Mouse (Mus musculus) left cerebral cortex, adult 8-10 months (tissue): ENCODE results near the gene Schip1. TPM values are rescaled to one million over a fixed set of nuclear protein-coding genes. Genes with fewer than 3 reads are reported as not detected.

Experiments
- DNase-seq, 2 experiments: peaks; one replicate each; pipeline ENCODE4 v3.0.0; 2022; ENCODE audit warnings: low spot score in 2 of 2
- total RNA-seq, 4 experiments: library from RNA; stranded (reverse); gene quantifications; 2 replicates each; pipeline ENCODE4 v1.2.4; 2022

Gene Schip1
- total RNA-seq, 4 experiments from 2014 or later = 173 to 196 (median 186) TPM

DNA sequence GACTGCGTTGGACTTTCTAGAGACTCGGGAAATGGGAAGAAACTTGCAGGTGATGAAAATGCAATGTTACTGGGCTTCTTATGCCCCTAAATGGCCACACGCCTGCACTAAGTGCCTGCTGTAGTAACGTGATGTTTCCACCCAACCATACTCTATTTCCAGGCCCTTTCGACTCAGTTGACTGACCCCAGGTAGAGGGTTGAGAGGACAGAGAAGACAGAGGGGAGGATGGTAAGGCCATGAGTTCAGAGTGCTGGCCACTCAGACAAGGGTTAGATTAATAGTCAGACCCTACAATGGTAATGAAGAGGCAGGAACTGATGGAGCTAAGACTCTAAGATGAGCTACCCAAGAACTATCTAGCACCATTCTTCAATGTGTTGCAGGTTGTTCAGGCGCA is 595.4 kb downstream of the Schip1 start:
- no peak for DNase-seq

- DNase-seq = peak in 1 of 2 experiments; percentile 36
Observed at GRCm38 (mm10) chr3:68660538-68660937, 595.9 kb downstream of the Schip1 start.

DNA sequence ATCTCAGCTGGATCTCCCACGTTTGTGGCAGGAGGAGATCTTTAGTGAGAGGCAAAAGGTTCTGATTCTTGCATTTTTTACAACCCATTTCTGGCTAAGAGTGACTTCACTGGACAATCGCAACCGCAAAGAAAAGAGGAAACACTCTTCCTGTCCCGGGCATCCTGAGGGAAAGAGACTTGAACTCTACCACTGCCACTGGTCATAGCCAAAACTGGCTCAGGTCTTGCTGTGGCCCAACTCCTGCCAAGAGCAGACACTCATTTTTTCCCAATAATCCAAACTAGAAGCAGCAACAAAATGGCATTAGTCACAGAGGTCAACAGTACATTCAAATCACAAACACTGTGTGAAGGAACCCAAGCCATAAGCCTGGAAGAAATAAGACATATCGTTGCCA is 597.8 kb downstream of the Schip1 start:
- DNase-seq = no peak

- DNase-seq = no peak
Observed at GRCm38 (mm10) chr3:68664337-68664736, 599.7 kb downstream of the Schip1 start.

GRCm38 (mm10) chr3:68666377-68666776 is 601.8 kb downstream of the Schip1 start:
- no peak for DNase-seq

GRCm38 (mm10) chr3:68667852-68668251 is 603.2 kb downstream of the Schip1 start:
- DNase-seq = no peak

DNA sequence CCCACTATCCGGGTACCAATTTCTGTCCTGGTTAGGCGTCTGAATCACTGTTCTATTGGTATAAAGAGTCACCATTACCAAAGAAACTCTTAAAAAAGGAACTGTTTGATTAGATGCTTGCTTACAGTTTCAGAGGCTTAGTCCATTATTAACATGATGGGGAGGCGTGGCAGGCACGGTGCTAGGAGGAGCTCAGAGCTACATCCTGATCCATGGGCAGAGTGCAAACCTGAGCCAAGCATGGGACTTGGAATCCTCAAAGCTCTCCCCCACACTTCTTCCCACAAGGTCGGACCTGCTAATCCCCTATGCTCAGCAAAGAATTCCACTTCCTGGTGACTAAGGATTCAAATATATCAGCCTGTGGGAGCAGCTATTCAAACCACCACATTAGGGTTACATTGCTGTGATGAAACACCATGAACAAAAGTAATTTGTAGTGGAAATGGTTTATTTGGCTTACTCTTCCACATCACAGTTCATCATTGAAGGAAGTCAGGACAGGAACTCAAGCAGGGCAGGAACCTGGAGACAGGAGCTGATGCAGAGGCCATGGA is 604.9 kb downstream of the Schip1 start:
- DNase-seq = no peak

GRCm38 (mm10) chr3:68674721-68675120 is 610.1 kb downstream of the Schip1 start:
- no peak for DNase-seq

DNA sequence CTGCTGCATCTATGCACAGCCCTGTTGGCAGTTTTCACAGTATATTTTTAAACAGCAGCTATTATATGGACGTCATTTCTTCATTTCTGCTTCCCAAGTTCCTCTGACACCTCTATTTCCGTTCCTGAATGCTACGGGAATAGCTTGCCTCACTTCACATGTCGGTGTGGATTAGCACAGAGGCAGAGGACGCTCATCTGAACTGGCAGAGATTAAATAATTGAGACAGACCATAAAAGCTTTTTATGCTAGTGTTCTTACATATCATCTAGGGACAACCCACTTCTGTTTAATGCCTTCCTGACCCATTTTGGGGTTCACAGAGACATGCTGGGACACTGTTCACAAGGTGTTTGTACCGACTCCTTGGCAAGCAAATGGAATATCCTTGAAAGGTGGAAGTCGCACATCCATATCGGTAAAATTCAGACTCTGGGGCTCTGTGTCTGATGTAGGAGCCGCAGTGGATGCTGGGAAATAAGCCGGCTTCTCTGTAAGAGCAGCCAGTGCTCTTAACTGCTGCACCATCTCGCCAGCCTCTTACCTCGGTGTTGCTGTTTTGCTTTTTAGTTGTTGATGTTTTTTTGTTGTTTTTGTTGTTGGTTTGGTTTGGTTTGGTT is 610.7 kb downstream of the Schip1 start:
- DNase-seq = peak in 1 of 2 experiments; percentile 56

Other genes starting within 250 kb of the Schip1 start
- gene Iqcj, start 172.6 kb upstream of the Schip1 start, total RNA-seq = 1 to 10 TPM; 2.1 to 3.6 (median 2.9) TPM
- gene Iqschfp, start 172.6 kb upstream of the Schip1 start, total RNA-seq = 10 to 100 TPM in 2 of 4 experiments, 1 to 10 TPM in 2; 5.7 to 17.5 (median 8.7) TPM